Mouse (Mus musculus) left cerebral cortex, postnatal 25 days (tissue): ENCODE results near the gene Prdm16. TPM values are rescaled to one million over a fixed set of nuclear protein-coding genes. Genes with fewer than 3 reads are reported as not detected.
A peak's percentile ranks its signal among the peaks of the same experiment; 100 is the strongest.

Experiments used
- DNase-seq, 2 experiments: peaks; one replicate each; pipeline ENCODE4 v3.0.0; 2022; ENCODE audit warnings: low spot score in 2 of 2, mixed read lengths in 1 of 2
- intact Hi-C: fragments of 180-260 bp; cut with DNase I; formaldehyde crosslinking; loops from one replicate; pipeline ENCODE4 v1.15.1; 2025
- total RNA-seq, 2 experiments: library from RNA; stranded (reverse); gene quantifications; 2 replicates each; pipeline ENCODE4 v1.2.3; 2021

Gene Prdm16
- 1 to 10 TPM; 6.5 to 7.7 TPM for total RNA-seq

DNA sequence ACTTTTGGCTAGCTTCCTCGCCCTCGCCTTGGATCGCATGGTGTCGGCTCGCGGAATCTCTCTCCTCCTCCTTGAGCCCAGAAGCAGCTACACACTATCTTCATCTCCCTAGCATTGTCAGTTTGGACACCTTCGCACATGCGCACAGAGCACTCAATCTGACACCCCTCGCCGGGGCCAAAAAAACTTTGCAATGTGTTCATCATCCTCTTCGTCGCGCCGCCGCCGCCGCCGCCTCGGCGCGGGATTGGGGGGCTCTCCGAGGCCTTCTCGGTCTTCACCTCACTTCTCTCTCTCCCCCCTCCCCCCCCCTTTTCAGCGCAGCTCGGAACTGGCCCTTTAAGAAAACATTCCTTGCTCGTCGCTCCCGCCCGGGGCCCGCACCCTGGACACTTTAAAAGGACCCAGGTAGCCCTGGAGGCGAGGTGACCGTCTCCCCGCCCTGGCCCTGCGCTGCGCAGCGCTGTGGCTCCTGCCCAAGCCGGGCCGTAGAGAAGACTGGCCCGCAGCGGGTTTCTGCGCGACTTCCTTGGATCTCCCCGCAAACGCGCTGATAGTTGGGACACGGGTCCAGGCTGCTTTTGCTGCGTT, at the start of gene Prdm16:
Gene Prdm16, minus strand, starts transcription at position 153 of the 591 bp plus-strand sequence.
- intact Hi-C loops = loop anchor here (5.0 kb wide), 3 partner anchors 80 to 190 kb away; no protein-coding TSS in a partner anchor
- peak; percentile 22 to 55 for DNase-seq

DNA sequence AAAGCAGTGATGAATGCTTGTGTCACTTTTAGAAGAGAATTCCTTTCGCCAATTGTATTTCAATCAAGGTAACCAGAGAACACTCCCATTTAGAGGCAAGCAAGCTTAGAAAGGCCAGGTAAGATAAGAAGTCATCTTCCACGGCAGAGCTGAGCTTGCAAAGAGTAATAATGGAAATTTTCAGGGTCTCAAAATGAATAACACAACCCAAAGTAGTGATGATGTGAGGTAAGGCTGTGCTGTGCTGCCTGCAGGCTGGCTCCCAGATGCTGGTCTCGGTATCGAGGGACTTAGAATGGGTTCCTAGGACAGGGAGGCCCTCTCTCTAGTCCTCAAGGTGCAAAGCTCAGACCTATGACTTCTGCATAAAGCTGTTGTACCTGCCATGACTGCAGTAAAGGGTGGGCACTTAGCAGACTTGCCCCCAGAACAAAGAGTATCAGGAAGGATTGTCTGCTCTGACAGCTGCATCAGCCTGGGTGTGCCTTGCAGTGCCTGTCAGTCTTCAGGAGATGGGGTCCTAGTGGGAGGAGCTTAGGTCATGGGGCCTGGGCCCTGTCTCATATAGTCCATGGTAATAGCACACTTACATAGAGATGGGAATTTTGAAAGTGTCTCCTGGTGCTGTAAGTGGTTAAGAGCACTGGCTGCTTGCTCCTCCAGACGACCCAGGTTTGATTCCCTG, 46.5 kb upstream of the Prdm16 start:
- no peak for DNase-seq
- intact Hi-C loops = no loop called here

DNA sequence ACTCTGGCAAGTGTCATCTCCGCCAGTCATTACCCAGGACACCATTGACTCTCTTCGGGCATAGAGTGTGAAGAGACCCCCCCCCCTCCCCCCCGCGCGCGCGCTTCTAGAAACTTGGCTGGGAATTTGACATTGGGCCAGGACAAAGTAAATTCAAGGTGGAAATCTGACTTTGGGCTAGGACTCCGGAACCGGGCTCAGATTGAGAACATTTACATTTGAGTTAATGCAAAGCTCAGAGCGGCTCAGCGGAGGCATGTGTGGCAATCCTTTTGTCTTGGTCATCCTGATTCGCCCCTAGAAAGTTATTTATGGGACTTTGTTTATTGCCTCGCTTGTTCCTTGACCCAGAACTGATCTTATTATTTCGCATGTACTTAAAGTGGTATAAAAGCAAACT, 45.6 kb upstream of the Prdm16 start:
- intact Hi-C loops = no loop called here
- DNase-seq = no peak

DNA sequence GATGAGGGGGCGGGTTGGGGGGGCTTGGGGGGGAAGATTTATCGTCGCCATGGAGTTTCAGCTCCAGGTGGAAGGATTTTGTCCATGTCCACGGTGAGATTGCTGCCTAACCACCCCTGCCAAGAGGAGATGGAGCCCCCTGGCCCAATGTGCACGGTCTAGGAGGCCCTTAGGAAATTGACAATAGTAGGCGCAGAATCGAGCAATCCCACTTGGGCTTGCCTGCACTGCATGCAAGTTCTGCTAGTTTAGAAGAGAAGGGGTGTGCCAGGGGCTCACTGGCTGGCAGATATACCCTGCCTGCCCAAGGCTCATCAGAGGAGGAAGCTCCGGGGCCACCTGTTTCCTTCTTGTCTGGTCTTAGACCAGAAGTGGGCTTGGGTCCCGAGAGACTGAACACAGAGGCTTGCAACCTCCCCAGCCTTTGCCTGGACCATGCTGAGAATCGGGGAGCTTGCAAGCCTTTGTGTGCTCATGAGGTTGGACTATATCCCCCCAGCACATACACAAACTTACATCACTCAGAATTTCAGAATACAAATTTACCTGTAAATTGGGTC, 38.8 kb upstream of the Prdm16 start:
- no peak for DNase-seq
- intact Hi-C loops = no loop called here

DNA sequence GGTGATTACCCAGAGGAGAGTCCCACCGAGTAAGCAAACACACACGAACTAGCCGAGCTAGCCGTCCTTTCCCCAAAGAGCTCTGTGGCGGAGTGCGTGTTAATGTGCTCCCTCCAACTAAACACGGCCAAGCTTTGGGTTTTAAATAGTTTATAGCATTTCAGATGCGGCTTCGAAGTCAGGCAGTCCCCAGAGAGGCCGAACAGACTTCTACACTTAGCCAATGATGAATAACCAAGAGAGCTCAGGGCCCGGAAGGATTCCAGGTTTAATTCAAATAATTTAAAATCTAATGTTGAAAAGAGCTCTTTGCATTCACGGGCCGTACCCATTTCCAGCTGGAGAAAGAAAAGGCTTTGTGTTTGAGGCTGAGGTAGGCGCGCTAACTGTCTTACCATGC, 38.3 kb upstream of the Prdm16 start:
- DNase-seq = no peak
- intact Hi-C loops = loop anchor here (5.0 kb wide), 2 partner anchors 223 to 343 kb away; no protein-coding TSS in a partner anchor

DNA sequence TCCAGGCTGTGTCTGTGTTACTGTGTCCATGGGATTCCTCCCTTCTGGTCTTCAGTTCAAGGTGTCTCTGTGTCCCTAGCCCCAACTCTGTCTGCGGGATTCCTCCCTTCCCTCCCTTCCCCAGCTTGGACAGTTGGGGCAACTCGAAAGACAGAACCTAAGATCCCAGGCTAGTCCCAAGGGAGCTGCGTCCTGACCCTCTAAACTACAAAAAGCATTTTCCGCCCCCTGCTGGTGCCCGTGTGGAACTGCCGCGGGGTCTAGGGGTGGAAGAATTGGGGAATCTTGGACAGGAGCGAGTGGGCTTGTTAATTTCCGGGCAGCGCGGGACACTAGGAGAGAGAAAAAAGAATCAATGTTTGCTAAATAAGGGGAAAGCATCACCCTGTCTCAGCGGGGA, 37.9 kb upstream of the Prdm16 start:
- DNase-seq = peak; percentile 35 to 44
- intact Hi-C loops = loop anchor here (5.0 kb wide), 2 partner anchors 222 to 342 kb away; no protein-coding TSS in a partner anchor

DNA sequence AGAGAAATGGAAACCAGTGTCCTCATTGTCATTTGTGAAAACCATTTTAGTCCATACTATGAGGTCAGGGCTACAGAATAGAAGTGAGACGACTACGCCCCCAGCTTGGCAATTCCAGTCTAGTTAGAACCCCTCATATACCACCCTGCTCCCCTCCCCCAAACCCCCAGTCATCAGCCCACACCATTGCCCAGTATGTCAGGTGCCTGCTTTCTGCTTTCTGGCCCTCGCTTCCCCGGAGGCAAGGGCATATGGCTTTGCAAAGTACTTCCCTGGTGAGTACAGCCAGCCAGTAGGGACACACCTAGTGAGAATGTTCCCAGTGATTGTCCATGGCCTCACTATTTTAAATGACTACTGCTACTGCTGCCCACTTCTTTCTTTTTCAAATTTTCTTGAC, 37.3 kb upstream of the Prdm16 start:
- DNase-seq = no peak
- intact Hi-C loops = loop anchor here (5.0 kb wide), 2 partner anchors 222 to 342 kb away; no protein-coding TSS in a partner anchor

DNA sequence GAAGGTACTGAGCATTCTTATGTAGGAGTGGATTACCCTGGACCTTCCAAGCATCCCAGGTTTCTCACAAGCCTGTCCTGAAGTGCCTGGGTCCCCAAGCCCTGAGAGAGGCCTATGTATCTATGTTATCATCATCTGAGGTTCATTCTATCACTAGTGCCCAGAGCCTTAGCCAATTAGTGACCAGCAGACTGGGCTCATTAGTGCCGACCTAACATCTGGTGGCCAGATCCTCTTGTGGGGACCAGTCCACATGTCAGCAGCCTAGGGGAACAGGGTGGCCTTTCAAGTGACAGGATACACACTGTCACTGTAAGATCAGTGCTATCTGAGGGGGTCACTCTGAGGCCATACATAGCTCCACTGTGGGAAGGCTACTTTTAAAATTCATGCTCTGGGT, 35.4 kb upstream of the Prdm16 start:
- DNase-seq = no peak
- intact Hi-C loops = loop anchor here (5.0 kb wide), 2 partner anchors 220 to 340 kb away; no protein-coding TSS in a partner anchor

DNA sequence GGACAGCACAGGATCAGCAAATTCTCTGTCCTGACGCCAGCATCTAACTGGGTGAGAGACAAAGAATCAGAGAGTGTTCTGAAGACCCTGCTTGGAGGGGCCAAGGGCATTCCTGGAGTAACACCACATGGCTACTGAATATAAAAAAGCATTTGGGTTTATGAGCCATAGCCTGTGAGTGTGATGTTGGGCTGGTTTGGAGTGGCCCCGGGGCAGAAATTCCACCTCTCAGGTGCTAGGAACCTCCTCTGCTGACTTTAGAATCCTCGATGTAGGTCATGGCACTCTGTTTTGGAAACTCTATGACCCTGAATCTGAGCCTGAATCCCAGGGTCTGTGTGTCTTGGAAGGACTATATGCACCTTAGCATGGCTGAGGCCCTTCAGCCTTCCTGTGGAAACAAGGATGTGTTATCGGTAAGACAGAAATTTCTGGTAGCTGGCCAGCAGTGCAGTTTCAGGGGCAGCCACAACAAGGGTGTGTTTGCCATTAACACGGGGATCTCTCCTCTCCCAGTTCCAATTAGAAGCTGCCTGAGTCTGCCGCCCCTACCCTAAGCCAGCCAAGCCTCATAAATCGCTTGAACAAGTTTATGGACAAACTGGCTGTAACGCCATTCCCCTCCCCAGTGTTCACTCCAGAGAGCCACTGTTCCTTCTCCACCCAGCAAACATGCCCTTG, 34.7 kb upstream of the Prdm16 start:
- intact Hi-C loops = loop anchor here (5.0 kb wide), 2 partner anchors 219 to 339 kb away; no protein-coding TSS in a partner anchor
- DNase-seq = no peak

DNA sequence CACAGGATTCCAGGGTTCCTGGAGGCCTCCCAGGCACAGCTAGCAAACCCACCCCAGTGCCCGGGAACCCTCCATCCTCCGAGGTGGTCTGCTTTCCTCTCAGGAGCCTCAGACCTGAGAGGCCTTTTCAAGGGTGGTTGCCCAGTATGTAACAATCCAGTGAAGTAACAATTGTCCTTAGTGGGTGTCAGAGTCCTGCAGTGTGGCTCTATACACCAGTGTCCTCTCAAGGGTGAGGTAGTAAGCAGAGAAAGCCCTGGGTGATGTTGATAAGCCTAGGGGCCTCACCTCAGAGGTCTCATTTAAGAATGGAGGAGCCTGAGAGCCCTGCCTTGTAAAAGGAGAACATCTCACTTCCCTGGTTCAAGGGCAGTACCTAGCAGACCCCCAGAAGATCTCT, 31.1 kb upstream of the Prdm16 start, which contains the start of gene Actrt2:
Gene Actrt2, minus strand, starts transcription at position 101 of the 400 bp plus-strand sequence.
- intact Hi-C loops = no loop called here
- DNase-seq = no peak

DNA sequence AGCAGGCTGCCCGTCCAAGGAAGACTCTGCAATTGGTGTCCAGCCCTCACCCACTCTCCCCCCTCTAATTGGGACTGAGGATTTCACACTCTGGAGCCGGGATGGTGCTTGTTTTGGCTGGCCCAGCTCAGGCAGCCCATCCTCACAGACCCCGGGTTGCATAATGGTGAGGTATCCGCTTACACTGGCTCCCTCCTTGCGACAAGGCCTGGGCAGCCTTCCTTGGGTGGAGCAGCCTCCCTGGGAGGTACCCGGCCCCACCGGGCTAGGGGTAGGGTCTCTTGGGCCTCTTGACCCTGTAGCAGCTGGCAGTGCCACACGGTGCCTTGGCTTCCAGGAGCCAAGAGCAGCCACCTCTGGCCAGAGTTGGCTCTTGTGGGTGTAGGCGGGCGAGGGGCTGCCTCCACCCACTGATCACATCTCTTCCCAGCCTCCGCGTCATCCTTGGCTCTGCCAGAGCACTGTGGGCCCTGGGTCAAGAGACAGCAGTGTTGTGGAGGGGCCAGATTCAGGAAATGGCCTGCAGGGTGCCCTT, 26.1 kb upstream of the Prdm16 start:
- no peak for DNase-seq
- intact Hi-C loops = no loop called here

DNA sequence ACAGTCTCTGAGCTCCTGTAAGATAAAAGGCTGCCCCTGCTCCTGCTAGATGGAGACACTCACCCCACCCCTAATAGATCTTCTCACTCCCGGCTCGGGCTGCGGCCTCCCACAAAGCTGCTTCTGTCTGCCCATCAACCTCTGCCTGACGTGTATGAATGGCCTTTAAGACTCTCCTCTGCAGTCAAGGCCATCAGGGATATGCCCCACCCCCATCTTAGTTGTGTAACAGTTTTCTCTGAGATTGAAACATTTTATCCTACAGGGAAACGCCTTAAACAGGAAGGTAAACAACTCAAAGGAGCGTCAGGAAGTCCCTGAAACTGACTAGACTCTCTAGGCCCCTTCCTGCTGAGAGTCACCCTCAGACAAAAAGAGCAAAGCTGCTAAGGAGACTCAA, 24.6 kb upstream of the Prdm16 start:
- no peak for DNase-seq
- intact Hi-C loops = no loop called here

DNA sequence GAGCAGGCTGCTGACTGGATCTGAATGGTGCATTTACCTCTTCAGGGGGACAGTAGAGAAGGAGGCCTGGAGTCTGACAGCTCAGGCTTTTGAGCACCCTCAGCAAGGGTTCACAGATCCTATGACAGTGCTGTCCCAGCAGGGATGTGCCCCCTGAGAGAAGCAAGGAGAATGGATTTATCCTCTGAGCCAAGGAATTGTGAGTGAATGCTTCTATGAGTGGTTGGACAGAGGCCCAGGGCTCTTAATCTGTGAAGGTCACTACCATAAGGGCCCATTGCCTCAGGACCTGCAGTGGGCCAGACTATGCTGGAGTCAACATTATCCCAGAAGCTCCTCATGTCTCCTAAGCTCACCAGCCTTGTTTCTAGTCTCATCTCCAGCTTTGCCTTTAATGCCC, 23.4 kb upstream of the Prdm16 start:
- intact Hi-C loops = no loop called here
- no peak for DNase-seq

DNA sequence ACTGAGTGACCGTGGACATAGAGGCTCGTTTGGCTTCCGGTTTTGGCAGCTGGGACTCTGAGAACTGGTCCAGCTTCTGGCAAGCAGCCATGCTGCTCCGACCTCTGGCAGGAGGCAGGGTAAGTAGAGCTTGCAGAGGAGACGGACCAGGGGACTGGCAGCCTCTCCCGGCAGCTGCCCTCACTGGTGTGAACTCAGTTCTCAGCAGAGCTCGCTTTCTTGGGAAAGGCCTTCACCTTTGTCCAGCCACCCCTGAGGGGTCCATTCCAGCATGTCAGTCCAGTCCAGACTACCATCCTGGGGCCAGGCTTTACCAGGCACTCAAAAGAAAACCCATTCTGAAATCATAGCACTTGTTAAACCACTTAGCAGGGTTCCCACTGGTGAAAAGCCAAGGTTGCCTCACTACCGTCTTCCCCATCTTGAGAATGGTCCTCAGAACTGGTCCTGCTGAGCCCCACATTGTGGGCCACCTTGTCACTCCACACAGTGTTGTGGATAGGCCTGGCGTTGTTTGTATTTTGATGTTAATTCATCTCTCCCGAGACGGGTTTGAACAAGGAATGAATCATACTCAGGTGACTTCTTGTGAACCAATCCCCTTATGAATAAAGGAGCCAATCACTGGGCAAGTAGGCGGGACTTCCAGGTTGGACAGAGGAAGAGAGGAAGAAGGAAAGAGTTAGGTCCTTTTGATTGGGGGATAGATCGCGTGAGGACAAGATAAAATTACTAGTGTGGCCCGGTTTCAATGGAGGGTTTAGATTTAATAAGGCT, 18.6 kb upstream of the Prdm16 start:
- DNase-seq = peak in 1 of 2 experiments; percentile 36
- intact Hi-C loops = no loop called here

DNA sequence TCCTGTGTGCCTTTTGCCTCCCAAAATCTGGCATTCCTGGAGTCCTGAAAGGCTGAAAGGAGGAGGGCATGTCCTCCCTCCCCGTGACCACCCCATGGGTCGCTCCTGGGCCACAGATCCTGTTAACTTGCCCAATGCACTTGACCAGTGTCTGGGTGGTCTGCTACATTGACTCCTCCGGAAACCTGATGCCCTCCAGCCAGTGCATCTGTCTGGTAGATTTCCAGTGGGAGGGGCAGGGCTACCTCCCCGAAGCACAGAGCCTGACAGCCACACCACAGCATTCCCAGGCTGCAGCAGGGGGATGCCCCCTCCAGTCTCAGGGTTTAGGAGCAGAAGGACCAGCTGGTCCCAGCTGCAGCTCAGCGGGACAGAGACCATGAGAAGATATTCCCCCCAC, 15.8 kb upstream of the Prdm16 start:
- DNase-seq = no peak
- intact Hi-C loops = no loop called here

DNA sequence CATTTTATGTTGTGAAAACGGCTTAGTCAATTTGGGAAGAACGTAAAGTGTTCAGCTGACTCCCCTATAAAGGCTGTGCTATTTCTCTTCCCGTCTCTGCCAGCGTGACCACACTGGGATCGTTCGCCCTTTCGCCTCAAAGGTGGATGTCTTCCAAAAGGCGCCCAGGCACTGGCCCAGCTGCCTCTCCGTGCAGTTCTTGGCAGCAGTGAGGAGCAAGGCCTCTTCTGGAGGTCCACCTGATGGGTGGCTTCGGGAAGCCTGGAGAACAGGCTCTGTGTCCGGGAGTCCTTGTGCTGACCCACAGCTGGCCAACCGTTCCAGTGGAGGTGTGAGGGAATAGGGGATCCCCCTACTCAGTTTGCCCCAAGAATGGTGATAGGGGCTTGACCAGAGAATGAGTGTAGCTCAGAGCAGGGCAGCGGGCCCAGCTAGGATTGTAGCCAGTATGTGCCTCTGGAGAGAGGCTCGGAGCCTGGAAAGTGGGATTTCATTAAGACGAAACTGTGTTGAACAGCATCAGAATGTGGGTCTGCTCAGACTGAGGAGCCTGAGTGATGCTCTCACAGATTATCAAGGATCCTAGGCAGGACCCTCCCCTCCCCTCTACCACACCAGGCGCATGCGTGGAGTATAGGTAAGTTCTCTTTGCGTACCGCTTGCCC, 12.5 kb upstream of the Prdm16 start:
- intact Hi-C loops = no loop called here
- peak; percentile 26 to 49 for DNase-seq

DNA sequence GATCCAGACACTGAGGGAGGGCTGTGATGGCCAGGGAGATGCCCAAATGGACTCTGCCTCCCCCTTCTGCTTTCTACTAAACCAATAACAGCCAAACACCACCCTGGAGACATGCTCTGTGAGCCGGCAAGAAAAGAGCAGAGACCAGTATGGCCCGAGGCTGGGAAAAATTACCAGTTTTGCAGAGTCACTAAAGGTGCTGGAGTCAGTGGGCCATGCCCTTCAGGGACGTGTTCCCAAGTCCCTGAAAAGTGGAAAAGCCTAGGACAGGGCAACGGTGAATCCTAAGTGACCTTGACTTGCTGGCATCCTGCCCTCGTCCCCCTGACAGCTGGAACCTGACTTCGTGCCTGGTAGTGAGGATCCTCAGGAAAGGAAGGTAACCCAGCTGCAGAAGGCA, 5.8 kb upstream of the Prdm16 start:
- intact Hi-C loops = loop anchor here (5.0 kb wide), 1 partner anchor 275 kb away; no protein-coding TSS in a partner anchor
- no peak for DNase-seq

DNA sequence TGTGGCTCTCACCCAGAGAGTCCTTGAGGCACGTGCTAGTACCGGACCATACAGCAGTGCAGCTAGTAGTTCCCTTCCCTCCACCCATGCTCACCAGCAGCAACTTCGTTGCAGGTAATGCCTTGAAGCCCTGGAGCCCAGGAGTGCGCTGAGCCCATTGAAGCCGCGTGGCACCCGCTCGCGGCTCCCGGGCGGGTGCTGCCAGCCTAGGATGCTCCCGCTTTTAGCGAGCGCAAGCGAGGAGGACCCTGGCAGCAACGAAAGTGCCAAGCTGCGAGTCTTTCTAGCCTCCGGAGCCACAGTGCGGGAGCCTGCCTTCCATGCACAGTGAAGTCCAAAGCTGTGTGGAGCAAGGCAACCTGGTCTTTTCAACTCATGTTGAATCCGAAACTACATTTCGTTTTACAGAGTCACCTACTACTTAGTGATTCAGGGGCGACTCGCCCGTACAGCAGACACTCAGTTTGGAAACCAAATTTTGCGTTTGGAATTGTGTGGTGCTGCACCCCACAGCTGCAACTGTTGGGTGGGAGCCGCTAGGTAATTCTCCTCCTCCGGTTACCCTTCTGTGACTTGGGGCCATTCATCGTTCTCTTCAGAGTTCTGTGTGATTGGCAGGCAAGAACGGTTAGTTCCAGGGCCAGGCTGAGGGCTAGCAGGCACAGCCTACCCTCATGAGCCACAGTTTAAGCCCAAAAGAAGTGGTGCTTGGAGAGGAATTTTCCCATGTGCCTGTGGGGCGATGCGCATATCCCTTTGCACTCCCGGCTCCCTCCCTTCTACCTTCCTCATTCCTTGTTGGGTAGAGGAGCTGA, 4.8 kb upstream of the Prdm16 start:
- DNase-seq = no peak
- intact Hi-C loops = loop anchor here (5.0 kb wide), 1 partner anchor 276 kb away; no protein-coding TSS in a partner anchor
